Mouse (Mus musculus) liver, adult 2 months (tissue): Measurements from ENCODE around the gene Mrps27.

ENCODE experiments used
- CTCF ChIP-seq: fragments of 200-500 bp; IDR thresholded peaks from 2 replicates; pipeline ENCODE4 v1.5.1; 2011; ENCODE audit warnings: low read depth, low read length, control low read depth
- POLR2A ChIP-seq: fragments of 200-500 bp; IDR thresholded peaks from 2 replicates; pipeline ENCODE4 v1.6.1; 2011; ENCODE audit warnings: low read length, control low read depth; ENCODE audit not compliant: insufficient read depth; ENCODE audit errors: extremely low read depth

DNA sequence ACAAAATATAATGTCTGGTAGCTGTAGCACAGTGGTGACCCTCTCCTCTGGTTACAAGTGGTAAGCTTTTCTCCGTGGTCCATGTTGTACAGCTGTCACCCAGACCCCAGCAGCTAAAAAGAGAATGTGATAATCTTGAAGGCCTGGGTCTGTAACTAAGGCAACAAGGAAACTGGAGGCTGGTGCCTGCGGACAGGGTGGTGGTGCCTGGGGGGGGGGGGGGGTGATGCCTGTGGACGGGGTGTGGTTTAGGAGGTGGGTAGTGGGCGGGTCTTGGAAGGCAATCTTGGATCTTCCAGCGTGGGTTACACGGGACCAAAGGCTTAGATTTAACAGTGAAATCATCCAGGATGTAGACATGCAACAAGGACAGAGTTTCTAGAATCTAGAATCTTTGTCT lies 37.8 kb downstream of the Mrps27 start:
- TF ChIP-seq CTCF (no peak), POLR2A (no peak)
